Mouse (Mus musculus): ENCODE measurements around the gene B4galnt2.
"Not testable (repeated sequence)": the region's sequence is repeated elsewhere in the genome, so short reads cannot be mapped to it uniquely, and the experiment has no call there.

B4galnt2 gene

DNA sequence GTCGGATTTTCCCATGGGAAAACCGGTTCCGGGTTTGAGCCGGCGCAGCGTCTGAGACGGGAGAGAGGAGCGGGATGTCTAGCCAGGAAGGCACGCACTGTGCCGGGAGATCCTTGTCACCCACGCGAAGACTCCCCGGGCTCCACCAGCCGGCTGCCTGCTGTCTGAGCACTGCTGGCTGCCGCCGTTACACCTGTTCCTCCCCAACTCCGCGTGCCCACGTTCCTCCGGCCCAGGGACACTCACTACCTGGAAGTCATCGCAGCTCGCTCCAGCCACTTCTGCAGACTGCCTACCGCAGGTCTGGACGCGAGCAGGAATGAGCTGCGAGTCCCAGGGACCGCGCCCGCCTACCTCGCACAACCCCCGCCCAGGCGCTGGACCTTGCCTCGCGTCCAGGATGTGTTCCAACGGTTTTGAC lies at the start of gene B4galnt2:
TSS of gene B4galnt2 (minus strand) at position 321 of the 421 bp plus-strand sequence.
- no peak for DNase-seq

DNA sequence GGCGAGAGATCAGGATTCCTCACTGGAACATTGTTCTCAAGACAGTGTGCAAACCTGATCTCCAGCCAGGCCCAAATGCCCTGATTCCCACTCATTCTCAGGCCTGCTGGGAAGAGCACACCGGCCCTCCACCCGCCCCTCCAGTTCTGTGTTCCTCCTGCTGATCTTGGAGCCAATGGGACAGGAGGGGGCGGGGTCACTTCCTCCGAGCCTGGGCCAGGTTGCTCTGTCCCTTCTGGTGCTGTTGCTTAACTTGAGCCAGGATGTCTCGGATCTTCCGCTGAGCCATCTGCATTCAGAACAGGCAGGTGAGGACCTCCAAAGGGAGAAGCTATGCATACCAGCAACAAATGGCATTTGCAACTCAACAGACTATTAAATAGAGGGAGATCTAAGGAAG lies 48.6 kb upstream of the B4galnt2 start:
- DNase-seq: peak; percentile 43

DNA sequence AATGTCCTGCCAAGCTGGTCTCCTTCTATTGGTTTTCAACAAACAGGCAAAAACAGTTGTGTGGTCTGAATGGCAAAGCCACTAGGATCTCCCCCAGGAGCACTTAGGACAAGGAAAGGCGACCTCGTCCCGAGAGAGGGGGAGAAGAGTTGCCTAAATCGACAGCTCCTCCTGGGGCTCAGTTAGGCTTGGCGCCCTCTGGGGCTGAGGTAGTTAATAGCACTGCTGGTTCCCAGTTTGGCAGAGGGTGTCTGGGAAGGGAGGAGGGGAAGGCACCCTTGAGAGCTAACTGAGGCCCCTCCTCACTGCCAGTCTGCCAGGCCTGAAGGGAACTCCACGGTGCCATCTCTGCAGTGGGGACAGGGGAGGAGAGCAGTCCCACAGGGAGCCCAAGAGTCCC lies 44.5 kb upstream of the B4galnt2 start:
- DNase-seq: no peak

DNA sequence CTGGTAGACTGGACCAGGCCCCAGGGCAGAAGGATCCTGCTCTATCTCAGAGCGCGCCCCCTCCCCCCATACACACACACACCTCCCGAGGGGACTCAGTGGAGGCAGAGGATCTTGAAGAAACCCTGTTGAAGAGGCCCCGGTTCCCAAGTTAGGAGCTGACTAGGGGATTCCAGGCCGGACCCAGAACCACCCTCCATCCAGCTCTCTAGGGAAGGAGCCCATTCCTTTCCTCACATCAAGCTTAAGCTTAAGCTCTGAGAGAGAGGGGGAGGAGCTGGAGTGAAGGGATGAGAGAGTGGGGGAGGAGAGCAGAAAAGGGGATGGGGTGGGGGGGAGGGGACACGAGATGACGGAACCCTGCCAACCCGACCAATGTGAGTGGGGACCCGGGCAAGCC lies 43.6 kb upstream of the B4galnt2 start:
- no peak for DNase-seq

DNA sequence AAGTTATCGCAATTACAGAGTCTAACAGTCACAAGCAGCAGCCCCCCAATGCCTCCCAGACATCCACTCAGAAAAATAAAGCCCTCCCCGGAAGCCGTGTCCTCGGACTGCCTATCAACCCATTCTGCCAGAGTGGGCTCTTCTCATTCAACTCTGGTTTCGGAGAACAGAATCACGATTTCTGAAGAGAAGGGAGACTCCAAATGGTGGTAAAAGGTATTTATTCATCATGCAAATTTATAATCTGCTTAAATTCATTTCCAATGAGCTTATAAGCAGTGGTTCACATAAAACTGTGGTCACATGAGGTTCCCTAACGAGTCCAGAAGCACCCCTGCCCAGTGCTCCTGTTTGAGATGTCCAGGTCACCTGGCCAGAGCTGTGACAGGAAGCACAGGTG lies 42.7 kb upstream of the B4galnt2 start:
- DNase-seq: no peak

DNA sequence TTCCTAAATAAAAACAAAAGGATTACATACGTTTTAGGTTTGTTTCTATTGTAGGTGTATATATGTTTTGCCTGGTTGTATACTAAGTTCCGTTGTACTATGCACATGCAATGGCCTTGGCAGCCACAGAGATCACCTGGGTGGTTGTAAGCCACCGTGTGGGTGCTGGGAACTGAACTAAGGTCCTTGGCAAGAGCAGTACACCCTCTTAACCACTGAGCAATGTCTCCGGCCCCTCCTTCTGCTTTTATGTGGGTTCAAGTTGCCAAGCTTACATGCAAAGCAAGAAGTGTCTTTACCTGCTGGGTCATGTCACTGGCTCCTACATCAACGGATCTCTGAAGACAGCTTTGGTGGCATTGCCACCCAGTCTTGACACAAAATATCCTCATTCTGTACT lies 38.6 kb upstream of the B4galnt2 start:
- DNase-seq: no peak

DNA sequence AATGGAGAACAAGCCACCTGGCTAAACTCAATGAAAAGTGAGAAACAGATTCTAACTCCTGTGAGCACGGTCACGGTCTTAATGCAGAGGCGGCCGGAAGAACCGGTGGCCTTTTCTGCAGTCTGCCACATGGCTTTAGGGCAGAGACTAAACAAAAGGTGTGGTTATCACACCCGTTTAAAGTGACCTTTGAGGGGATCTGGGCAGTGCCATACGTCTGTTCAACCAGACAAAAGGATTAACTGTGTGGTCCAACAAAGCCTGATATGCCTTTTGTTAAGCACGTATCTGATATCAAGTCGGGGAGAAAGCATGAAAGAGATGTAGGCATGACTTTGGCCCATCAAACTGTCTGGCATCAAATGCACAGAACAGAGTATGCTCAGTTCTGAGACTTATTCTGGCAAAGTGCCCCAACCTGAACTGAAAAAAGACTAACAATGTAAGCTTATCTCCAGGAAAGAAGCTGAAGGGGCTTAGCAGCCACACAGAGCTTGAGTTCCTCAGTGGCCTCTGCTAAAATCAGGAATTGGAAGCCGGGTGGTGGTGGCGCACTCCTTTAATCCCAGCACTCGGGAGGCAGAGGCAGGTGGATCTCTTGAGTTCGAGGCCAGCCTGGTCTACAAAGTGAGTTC lies 31.3 kb upstream of the B4galnt2 start:
- no peak for DNase-seq

DNA sequence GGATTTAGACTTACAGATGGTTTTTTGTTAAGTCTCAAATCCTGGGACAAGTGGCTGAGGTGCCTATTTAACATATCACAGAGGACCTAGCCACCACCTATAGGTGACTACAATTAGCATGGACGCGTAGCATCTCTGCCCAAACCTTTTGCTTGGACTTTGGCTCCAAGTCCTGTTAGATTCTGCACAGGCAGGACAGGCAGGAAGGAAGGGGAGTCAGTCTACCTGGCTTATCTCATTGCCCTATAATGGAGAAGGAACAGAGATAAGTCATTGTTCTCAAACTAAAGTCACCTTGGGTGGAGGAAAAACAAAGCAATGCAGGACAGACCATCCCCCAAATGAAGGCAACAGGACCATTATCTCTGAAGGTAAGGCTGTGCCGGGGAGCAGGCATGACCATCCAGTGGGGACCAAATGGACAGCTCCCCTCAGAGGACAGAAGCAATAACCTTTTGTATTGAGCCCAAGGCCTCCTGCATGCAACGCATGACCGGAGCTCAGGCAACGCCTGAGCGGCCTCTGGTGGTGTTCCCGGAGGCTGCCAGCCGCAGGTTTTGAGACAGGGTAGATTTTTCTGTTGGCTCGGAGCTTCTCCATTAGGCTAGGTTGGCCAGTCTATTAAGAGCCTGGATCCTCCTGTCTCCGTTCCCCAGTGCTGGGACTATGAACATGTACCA lies 25.3 kb upstream of the B4galnt2 start:
- DNase-seq: no peak

DNA sequence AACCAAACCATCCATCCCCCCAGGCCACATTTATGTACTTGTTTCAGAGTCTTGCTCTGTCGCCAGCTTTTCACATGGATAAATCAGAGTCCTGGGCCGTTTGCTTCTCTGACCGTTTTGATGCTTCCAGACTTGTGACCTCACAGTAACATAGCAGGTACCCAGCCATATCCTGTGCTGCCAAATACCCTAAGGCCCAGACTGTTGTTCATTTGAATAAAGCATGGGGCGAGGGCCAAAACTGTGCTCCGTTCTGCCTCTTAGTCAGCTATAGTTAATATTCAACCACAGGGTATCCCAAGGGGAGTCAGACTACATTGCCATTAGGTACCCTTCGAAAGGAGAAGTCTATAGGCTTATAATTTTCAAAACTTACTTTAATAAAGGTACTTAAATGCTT lies 21.7 kb upstream of the B4galnt2 start:
- DNase-seq: no peak

DNA sequence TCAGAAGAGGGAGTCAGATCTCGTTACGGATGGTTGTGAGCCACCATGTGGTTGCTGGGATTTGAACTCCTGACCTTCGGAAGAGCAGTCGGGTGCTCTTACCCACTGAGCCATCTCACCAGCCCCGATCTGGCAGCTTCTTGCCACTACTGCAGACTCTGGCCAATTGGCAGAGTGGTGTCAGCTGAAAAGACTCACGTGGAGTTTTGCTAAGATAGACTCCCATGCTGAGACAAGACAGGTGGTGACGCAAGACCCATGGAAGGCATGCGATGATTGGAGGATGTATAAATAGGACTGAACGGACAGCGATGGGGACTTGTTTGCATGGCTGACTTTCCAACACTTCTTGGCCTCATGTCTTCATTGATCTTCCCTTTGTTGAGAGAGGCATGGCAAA lies 17.5 kb upstream of the B4galnt2 start:
- DNase-seq: not testable (repeated sequence)

DNA sequence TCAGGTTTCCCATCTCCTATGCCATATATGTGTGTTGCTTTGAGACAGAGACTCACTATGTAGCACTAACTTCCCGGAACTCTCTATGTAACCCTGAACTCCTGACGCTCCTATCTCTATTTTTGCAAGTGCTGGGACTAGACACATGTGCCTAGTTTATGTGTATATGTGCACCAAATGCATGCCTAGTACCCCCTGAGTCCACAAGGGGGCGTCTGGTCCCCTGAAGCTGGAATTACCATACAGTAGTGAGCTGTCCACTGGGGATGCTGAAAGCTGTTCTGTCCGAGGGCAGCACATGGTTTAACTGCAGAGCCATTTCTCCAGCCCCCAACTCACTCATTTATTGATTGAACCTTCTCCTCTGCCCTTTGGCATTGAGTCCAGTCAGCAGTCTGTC lies 11.7 kb upstream of the B4galnt2 start:
- DNase-seq: no peak

DNA sequence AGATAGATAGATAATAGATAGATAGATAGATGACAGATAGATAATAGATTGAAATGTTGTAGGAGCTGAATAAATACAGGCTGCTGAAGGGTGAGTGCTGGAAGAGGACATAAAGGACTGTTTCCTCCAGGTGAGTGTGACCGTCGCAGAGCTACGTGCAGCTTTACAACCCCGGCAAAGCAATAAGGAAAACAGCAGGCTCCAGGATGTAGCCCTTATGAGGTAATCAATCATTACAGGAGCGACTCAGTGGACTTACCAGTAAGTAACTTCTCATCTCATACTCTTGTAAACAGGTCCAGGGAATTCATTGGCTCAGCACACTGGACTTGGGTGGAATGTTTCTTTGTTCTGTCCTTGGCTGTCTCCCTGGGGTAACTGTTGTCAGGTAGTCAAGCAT lies 11.3 kb upstream of the B4galnt2 start:
- DNase-seq: no peak

DNA sequence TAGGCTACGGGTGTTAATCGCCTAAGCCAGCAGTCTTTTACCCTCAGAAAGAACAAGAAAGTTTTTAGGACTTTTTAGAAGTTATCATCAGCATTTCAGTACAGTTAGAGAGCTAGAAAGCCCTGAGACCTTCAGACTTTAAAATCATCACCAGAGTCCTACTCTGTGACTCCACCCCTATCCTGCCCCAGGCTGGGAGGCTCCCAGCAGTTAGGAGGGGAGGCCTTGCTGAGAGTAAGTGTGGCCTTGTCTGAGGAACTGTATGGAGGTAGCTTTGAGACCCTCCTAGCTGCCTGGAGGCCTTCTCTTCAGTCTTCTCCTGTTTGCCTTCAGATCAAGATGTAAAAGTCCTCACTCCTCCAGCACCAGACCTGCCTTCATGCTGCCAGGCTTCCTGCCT lies 9.5 kb upstream of the B4galnt2 start:
- DNase-seq: no peak

DNA sequence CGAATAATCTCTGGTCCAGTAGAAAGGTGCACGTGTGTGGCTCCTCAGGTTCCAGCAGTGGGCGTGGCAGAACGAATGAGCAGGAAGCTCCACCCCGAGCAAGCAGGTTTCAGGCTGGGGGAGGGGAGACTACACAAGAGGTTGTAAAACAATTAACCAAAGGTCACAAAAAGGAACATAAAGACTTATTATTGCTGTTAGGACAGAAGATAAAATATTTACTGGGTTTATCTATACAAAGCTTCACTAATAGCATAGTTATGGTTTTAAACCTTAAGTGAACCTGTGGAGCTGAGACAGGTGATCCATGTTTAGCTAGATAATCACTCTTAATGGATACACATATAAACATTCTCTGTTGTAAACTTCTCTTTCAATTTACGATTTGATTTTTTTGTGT lies 8.8 kb upstream of the B4galnt2 start:
- DNase-seq: not testable (repeated sequence)

DNA sequence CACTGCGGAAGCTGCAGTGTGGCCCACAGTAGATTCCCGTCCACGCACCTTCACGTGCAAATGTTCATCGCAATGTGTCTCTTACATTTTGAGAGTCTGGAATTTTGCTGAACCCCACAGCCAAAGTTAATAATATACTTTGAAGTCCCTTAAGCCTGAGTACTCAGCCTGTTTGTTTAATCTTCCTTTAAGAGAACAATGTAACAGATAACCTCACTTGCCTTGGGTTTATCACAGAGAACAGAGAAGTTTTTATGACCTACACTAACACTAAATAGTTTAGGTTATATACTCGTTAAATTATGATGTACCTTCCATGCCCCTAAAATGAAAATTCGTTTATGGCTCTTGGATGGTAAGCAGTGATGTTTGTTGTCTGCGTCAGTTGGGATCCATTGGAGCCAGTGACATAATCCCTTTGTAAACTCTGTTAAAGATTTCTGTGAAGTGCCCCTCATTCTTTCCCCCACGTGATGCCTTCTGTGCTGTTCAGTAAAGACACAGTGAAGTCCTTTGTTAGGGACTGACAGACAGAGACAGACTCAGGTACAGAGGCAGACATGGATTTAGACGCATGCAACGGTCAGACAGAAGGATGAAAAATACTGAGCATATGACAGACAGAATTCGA lies 7.4 kb upstream of the B4galnt2 start:
- no peak for DNase-seq

DNA sequence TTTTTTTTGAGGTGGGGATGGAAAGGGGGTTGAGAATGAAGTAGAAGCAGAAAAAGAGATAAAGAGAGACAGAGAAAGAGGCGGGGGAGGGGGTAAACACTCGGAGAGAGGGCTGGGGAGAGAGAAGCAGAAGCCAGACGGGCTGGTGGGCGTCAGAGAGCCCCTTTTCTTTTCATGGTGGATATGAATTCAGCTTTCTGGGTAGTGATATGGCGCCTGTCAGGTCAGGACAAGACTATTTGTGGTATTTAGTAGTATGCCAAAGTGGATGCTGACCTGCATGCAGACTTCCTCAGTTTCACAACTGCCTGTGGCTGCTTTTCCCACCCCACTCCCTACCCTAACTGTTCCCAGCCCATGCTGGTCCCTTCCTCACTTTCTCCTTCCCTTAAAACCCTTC lies 1.7 kb upstream of the B4galnt2 start:
- no peak for DNase-seq

DNA sequence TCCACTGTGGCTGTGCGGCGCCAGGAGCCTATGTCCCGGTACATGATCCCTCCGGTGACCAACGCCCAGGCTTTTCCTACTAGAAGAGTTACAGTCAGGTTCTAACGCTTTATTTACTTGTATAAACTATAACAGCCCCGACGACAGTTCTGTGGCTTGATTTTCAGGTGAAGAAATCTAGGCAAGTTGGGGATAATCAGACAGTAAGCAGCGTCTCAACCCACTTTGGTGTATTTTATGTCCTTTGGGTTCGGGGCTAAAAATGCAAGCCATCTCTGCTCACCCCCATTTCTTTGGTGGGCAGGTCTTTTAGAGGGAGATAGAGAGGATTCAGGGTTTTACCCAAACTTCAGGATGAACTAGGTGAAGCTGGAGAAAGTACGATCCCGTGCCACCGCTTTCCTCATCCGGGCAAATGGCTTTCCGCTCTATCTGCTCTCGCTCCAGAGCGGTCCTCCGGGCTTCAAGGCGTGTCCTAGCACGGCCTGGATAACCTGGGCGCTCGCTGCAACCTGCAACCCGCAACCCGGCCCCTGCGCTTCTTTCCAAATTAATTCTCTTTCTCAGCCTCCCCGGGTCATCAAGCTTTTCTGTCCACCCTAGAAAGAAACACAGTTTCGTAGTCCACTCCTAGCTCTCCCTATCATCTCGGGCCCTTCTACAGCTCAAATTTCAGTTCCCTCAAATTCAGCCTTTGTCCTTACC lies 467 bp upstream of the B4galnt2 start:
- DNase-seq: no peak

DNA sequence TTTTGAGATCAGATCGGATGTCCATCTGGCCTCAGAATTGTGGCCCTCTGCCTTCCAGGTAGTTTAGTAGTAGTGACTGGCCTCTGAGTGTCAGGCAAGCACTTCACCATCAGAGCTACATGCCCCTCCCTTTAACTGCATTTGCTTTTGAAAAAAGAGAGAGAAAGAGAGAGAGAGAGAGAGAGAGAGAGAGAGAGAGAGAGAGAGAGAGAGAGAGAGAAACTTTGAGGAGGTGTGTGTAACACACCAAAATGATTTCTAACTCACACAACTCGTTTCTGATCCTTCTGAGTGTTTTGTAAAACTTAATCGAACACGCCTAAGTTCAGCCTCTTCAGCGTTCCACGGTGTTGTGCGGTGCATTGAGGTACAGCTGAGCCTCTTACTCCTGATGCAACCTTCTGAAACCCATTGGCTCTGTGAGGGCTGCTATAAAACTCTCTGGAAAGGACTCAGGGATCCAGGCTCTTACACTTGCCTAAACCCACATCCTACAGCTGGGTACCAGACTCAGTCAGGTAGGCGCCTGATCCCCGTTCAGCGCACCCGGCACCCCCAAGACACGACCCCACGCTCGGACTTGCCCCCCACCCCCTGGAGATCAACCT lies 628 bp downstream of the B4galnt2 start:
- DNase-seq: no peak

DNA sequence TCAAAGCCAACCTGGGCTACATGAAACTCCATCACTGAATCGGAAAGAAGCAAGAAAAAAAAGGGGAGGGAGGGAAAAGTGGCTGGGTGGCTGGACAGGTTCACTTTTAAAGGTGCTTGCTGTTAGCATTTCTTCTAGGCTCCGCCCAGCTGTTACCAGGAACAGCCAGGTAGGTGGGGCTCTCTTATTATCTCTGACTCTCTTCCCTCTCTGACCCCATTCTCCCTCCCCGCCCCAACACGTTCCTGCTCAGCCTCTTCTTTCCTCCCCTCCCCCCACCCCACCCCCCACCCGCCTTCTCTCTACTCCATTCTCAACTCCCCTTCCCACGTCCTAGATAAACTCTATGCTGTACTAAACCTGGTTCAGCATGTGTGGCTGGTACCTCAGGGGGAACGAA lies 3.1 kb downstream of the B4galnt2 start:
- no peak for DNase-seq

DNA sequence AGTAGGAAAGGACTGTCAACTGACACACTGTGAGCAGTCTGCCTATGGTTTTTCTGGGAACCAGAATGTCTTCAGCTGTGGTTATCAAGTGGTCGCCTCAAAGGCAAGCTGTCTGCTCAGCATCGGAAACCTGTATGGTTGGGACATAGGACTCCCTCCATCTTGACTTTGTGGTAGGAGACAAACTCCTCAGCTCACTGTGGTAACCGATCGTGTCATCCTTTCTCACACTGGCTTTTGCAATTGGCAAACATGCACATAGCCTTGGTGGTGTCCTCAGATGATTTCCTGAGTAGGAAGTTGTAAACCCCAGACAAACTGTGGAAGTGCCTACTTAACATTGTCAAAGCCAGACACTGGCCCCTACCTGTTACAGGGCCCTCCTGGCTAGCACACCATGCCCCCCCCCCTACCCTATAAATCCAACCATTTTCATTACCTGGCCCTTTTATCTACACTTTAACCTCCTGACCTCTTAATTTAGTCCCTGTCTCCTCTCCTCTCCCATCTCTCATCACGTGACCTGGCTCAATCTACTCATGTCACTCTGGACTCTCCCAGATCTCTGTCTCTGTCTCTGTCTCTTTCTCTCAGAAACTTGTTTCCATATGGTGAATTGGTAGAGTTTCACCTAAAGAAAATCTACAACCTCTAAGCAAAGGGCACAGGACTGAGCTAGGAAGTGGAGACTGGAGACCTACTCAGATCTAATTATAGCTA lies 6.7 kb downstream of the B4galnt2 start:
- DNase-seq: no peak

DNA sequence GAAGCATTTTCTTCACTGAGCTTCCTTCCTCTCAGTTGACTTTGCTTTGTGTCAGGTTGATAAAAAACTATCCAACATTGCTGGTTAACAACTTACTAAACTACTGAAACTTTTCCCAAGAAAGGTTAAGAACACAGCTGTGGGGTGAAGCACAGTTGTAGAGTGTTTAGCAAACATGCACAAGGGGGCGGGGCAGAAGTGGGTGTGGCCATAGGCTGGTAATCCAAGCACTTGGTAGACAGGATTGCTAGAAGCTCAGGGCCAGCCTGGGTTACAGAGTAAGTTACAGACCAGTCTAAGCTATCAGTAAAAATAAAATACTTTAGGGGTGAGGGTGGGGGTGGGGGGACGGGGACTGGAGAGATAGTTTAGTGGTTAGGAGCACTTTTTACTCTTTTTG lies 10.4 kb downstream of the B4galnt2 start:
- no peak for DNase-seq

DNA sequence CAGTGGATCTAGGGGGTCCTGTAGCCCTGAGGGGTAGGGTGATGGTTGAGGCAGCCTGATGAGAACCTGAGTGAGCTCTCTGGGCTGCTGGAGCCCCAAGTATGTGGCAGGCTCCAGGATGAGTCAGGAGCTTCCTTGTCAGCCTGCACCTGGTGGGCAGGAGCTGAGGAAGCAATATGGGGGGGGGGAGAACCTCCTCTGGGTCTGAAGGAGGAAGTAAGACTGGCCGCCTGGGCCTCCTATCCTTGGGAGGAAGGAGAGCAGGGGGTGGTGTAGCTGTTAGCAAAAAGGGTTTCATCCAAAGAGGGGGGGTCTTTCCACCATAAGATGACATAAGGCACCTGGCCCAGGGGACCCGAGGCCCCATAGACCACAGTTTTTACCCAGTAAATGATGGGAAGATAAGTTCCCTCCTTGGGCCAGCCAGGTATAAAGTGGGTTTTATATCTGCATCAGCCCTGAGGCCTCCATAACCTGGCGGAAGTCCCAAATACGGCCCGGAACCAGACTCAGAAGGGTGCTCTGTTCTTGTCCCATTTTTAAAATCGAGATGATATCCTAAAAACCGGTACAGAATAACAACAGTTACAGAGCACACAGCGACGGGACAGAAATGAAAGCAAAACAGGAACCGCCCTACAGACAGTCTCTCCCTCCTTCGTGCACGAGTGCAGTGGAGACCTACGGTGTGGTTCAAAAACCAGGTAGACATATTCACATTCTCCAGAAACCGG lies 18.1 kb downstream of the B4galnt2 start:
- no peak for DNase-seq

Measured in cerebellum, adult 11-12 months (tissue).